Mouse (Mus musculus) lung, embryonic 16.5 days (tissue): ENCODE measurements at regions not wholly inside any gene's neighbourhood (a gene's known extent, or its start where the extent isn't known, plus 50 kb on each side); places are given as distances from the start of the nearest gene placed in this dataset.

ENCODE experiments used
- ATAC-seq: fragments of 200-750 bp; cut with Nextera tagmentation; 2 replicates; pipeline ENCODE4 v1.8.0; 2017; ENCODE audit warnings: low read depth, mild to moderate bottlenecking, moderate library complexity
- H3K27ac ChIP-seq: fragments of 300-500 bp; sonication (generic); 2 replicates; pipeline ENCODE4 v1.5.1; 2014; ENCODE audit warnings: mild to moderate bottlenecking, control low read depth, low read length
- H3K27me3 ChIP-seq: fragments of 300-500 bp; sonication (generic); 2 replicates; pipeline ENCODE4 v1.6.1; 2014; ENCODE audit warnings: low read depth, low read length, mixed read lengths; ENCODE audit not compliant: control insufficient read depth, insufficient read depth
- H3K36me3 ChIP-seq: fragments of 300-500 bp; sonication (generic); 2 replicates; pipeline ENCODE4 v1.6.1; 2014; ENCODE audit warnings: low read length; ENCODE audit not compliant: control insufficient read depth, insufficient read depth
- H3K4me1 ChIP-seq: fragments of 300-500 bp; sonication (generic); replicated peaks from 2 replicates; pipeline ENCODE4 v1.6.1; 2014; ENCODE audit warnings: low read length, mixed read lengths; ENCODE audit not compliant: control insufficient read depth, insufficient read depth
- H3K4me2 ChIP-seq: fragments of 300-500 bp; sonication (generic); 2 replicates; pipeline ENCODE4 v1.6.1; 2014; ENCODE audit warnings: low read depth, low read length, control low read depth
- H3K4me3 ChIP-seq: fragments of 300-500 bp; sonication (generic); 2 replicates; pipeline ENCODE4 v1.5.1; 2014; ENCODE audit warnings: mild to moderate bottlenecking, low read length, control low read depth
- H3K9ac ChIP-seq: fragments of 300-500 bp; sonication (generic); 2 replicates; pipeline ENCODE4 v1.6.1; 2014; ENCODE audit warnings: low read length, control low read depth
- H3K9me3 ChIP-seq: fragments of 300-500 bp; sonication (generic); 2 replicates; pipeline ENCODE4 v1.6.1; 2016; ENCODE audit warnings: low read length; ENCODE audit not compliant: control insufficient read depth
- WGBS: fragments of 180-500 bp; shearing (Covaris S2); extraction: QIAGEN DNeasy Blood & Tissue Kit; methylation state at CpG from one replicate; pipeline ENCODE4 v1.1.7; 2014; 5-methylcytosine and 5-hydroxymethylcytosine counted together

DNA sequence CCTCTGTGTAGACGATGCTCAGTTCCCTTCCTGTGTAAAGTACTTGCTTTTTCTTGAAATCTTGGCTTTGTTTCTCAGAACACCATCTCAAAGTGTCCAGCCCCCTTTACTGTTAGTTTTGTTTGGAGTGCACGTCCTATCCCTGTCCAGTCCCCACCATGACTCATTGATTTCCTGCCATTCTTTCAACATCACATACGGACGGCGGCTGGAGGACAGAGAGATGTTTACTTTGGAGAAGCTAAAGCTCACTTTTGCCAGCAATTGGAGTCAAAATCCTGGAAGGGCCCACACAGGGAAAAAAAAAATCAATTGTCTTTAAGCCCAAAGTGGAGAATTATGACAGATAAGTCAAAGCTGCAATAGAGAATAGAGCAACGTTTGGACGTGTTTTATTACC is 51.8 kb downstream of the Gm5426 start:
- peak; percentile 90 for ATAC-seq

DNA sequence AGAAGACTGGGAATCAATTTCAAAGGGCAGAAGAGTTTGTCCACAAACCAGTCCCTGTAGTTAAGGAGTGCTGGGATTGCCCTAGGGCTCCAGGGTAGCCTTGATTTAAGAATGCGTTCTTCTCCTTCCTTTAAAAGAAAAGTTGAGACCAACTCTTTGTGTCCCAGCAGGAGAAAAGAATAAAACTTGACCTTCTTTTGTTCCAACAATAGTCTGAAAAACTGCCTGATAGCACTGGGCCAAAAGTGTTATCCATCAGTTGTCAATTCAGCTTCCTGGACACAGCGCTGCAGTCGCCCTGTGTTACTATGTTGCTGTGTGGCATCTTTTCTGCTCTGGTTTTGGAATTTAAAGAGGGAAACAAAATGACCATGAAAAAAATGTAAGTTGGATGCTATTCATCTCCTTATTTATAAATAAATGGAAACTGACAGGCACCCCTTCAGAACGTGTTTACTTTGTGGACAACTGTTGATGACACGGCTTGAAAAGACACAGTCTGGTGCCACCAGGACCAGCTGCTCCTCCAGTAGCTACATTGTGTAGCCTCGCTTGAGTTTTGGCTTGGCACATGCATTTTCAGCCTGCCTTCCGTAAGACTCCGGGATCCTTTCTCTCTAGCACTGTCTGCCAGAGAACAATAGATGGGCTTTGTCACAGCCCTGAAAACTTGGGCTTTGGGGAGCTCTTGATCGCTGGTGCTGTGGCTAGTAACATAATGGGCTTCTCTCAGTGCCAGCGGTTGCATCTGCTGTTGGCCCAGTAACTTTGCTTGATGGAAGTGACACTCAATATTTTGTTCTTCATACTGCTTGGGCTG is 54.0 kb downstream of the Gm5426 start:
- 43% methylated on average over 10 of the region's 10 CpGs for WGBS
- H3K4me2 ChIP-seq = peak overlapping the region; percentile 29; the same call in 1 of the 2 replicates
- no peaks in the 10 kb centered on the region for H3K36me3 ChIP-seq
- no peaks in the 10 kb centered on the region for H3K27me3 ChIP-seq
- peaks cover 17% of the 10 kb centered on the region for H3K4me1 ChIP-seq
- no peaks in the 10 kb centered on the region for H3K9me3 ChIP-seq
- ATAC-seq = peak; percentile 77
- no peak overlapping the region for H3K4me3 ChIP-seq
- H3K9ac ChIP-seq = 0 out of 2 replicates have a peak overlapping the region, but pooled peaks have one; percentile 9
- peak overlapping the region; percentile 79 for H3K27ac ChIP-seq

More for the DNA sequence above, 51.8 kb downstream of the Gm5426 start:
- Histone ChIP-seq H3K36me3 (no peaks in the 10 kb centered on the region), H3K4me2 (no peak overlapping the region; the same call in 1 of the 2 replicates), H3K4me3 (no peak overlapping the region), H3K27me3 (no peaks in the 10 kb centered on the region), H3K27ac (peak overlapping the region; percentile 85), H3K4me1 (peaks cover 17% of the 10 kb centered on the region), H3K9me3 (no peaks in the 10 kb centered on the region), H3K9ac (no peak overlapping the region)
- WGBS = 15% methylated on average over 7 of the region's 7 CpGs

GRCm38 (mm10) chr10:96200932-96201641 is 64.7 kb downstream of the Gm5426 start:
- H3K9ac ChIP-seq = peak overlapping the region; percentile 47; the same call in 1 of the 2 replicates
- H3K27ac ChIP-seq = no peak overlapping the region
- WGBS = 56% methylated on average over 27 of the region's 27 CpGs

GRCm38 (mm10) chr10:96201891-96202290 is 65.5 kb downstream of the Gm5426 start:
- no peak for ATAC-seq
- WGBS = 56% methylated on average over 6 of the region's 6 CpGs
- no peaks in the 10 kb centered on the region for H3K9me3 ChIP-seq
- H3K27ac ChIP-seq = no peak overlapping the region
- H3K9ac ChIP-seq = no peak overlapping the region
- peaks cover 7% of the 10 kb centered on the region; the same call in 1 of the 2 replicates for H3K4me1 ChIP-seq
- no peaks in the 10 kb centered on the region for H3K27me3 ChIP-seq
- H3K36me3 ChIP-seq = no peaks in the 10 kb centered on the region
- H3K4me3 ChIP-seq = no peak overlapping the region
- no peak overlapping the region for H3K4me2 ChIP-seq

More at GRCm38 (mm10) chr10:96200932-96201641, 64.7 kb downstream of the Gm5426 start:
- no peaks in the 10 kb centered on the region for H3K36me3 ChIP-seq
- peak overlapping the region; percentile 29; the same call in 1 of the 2 replicates for H3K4me2 ChIP-seq
- H3K9me3 ChIP-seq = no peaks in the 10 kb centered on the region
- no peak overlapping the region for H3K4me3 ChIP-seq
- no peaks in the 10 kb centered on the region for H3K27me3 ChIP-seq
- no peak for ATAC-seq
- peaks cover 7% of the 10 kb centered on the region; the same call in 1 of the 2 replicates for H3K4me1 ChIP-seq

- no peak overlapping the region for H3K4me2 ChIP-seq
- no peaks in the 10 kb centered on the region for H3K9me3 ChIP-seq
- H3K4me1 ChIP-seq = peaks cover 7% of the 10 kb centered on the region; the same call in 1 of the 2 replicates
- no peaks in the 10 kb centered on the region for H3K27me3 ChIP-seq
- H3K27ac ChIP-seq = no peak overlapping the region
- no peak overlapping the region for H3K9ac ChIP-seq
- no peak overlapping the region for H3K4me3 ChIP-seq
- ATAC-seq = no peak
- H3K36me3 ChIP-seq = no peaks in the 10 kb centered on the region
These were observed 66.5 kb downstream of the Gm5426 start for GRCm38 (mm10) chr10:96202871-96203270.

GRCm38 (mm10) chr10:96204198-96204597 is 67.8 kb downstream of the Gm5426 start:
- Histone ChIP-seq H3K9ac (no peak overlapping the region), H3K9me3 (no peaks in the 10 kb centered on the region), H3K27ac (no peak overlapping the region), H3K4me2 (no peak overlapping the region), H3K4me3 (no peak overlapping the region), H3K27me3 (no peaks in the 10 kb centered on the region), H3K36me3 (no peaks in the 10 kb centered on the region), H3K4me1 (peaks cover 7% of the 10 kb centered on the region; the same call in 1 of the 2 replicates)
- 90% methylated on average over 5 of the region's 5 CpGs for WGBS
- no peak for ATAC-seq

GRCm38 (mm10) chr10:96209171-96209570 is 72.8 kb downstream of the Gm5426 start:
- Histone ChIP-seq H3K36me3 (no peaks in the 10 kb centered on the region), H3K9me3 (no peaks in the 10 kb centered on the region), H3K27ac (no peak overlapping the region), H3K4me1 (peaks cover 2% of the 10 kb centered on the region; the same call in 1 of the 2 replicates), H3K9ac (no peak overlapping the region), H3K4me3 (no peak overlapping the region), H3K27me3 (no peaks in the 10 kb centered on the region), H3K4me2 (no peak overlapping the region)
- 85% methylated on average over 5 of the region's 5 CpGs for WGBS
- no peak for ATAC-seq

- Histone ChIP-seq H3K4me2 (no peak overlapping the region), H3K27me3 (no peaks in the 10 kb centered on the region), H3K27ac (no peak overlapping the region), H3K4me1 (peaks cover 3% of the 10 kb centered on the region; the same call in 1 of the 2 replicates), H3K9ac (no peak overlapping the region), H3K4me3 (no peak overlapping the region), H3K36me3 (no peaks in the 10 kb centered on the region), H3K9me3 (no peaks in the 10 kb centered on the region)
- WGBS = 62% methylated on average over 7 of the region's 7 CpGs
- ATAC-seq = no peak
These were observed 74.8 kb downstream of the Gm5426 start for GRCm38 (mm10) chr10:96211189-96211588.

DNA sequence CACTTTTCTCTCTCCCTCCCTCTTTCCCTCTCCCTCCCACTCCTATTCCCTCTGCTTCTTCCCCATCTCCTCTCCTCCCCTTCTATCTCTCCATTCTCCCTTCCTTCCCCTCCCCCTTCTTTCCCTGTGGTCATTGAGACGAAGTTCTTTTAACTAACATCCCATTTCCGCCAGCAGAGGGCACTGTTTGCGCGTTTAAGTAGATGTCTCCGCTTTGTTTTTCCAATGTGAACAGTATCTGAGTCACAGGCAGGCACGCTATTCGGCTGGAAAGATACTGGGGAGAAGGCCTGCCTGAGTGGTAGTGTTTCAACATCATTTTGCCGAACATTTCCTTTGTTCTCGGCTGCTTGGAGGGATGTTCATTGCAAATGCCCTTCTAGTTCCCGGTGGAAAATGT is 77.5 kb downstream of the Gm5426 start:
- H3K36me3 ChIP-seq = no peaks in the 10 kb centered on the region
- no peak overlapping the region for H3K27ac ChIP-seq
- ATAC-seq = peak; percentile 93
- H3K27me3 ChIP-seq = no peaks in the 10 kb centered on the region
- WGBS = 0% methylated on average over 10 of the region's 10 CpGs
- peak overlapping the region; percentile 19; the same call in 1 of the 2 replicates for H3K4me2 ChIP-seq
- H3K4me3 ChIP-seq = no peak overlapping the region
- no peaks in the 10 kb centered on the region for H3K9me3 ChIP-seq
- peaks cover 3% of the 10 kb centered on the region; the same call in 1 of the 2 replicates for H3K4me1 ChIP-seq
- H3K9ac ChIP-seq = no peak overlapping the region
